Mouse (Mus musculus) Muller cell, postnatal 12 days (primary cell): ENCODE results near the gene Chrna7.

ENCODE experiments used
- DNase-seq: peaks from one replicate; pipeline ENCODE4 v3.0.0-alpha.2; 2015; ENCODE audit errors: inconsistent ontology term

The Chrna7 gene

GRCm38 (mm10) chr7:63212084-63212723 is at the start of gene Chrna7:
Gene Chrna7 (minus strand): TSS chr7:63212569.
- DNase-seq: peak; percentile 85

- DNase-seq: peak; percentile 0
Measured at GRCm38 (mm10) chr7:63249404-63249803, 37.0 kb upstream of the Chrna7 start.

GRCm38 (mm10) chr7:63237852-63238516 is 25.6 kb upstream of the Chrna7 start:
- DNase-seq: peak; percentile 48

- no peak for DNase-seq
Measured at GRCm38 (mm10) chr7:63225066-63225780, 12.9 kb upstream of the Chrna7 start.

- peak; percentile 27 for DNase-seq
Measured at GRCm38 (mm10) chr7:63211641-63212083, 707 bp downstream of the Chrna7 start.

- DNase-seq: peak; percentile 17
Measured at GRCm38 (mm10) chr7:63209501-63209900, 2.9 kb downstream of the Chrna7 start.

- DNase-seq: no peak
Measured at GRCm38 (mm10) chr7:63207137-63207536, 5.2 kb downstream of the Chrna7 start.

GRCm38 (mm10) chr7:63195560-63195959 is 16.8 kb downstream of the Chrna7 start:
- peak; percentile 51 for DNase-seq

- peak; percentile 24 for DNase-seq
Measured at GRCm38 (mm10) chr7:63189647-63190534, 22.5 kb downstream of the Chrna7 start.

GRCm38 (mm10) chr7:63170063-63170787 is 42.1 kb downstream of the Chrna7 start:
- DNase-seq: no peak

GRCm38 (mm10) chr7:63164617-63165016 is 47.8 kb downstream of the Chrna7 start:
- DNase-seq: no peak

- peak; percentile 58 for DNase-seq
Measured at GRCm38 (mm10) chr7:63162272-63162864, 50.0 kb downstream of the Chrna7 start.

- no peak for DNase-seq
Measured at GRCm38 (mm10) chr7:63153239-63153638, 59.1 kb downstream of the Chrna7 start.

- no peak for DNase-seq
Measured at GRCm38 (mm10) chr7:63148740-63149139, 63.6 kb downstream of the Chrna7 start.

GRCm38 (mm10) chr7:63148321-63148720 is 64.0 kb downstream of the Chrna7 start:
- no peak for DNase-seq

- DNase-seq: no peak
Measured at GRCm38 (mm10) chr7:63122547-63122946, 89.8 kb downstream of the Chrna7 start.

- peak; percentile 87 for DNase-seq
Measured at GRCm38 (mm10) chr7:63113671-63114070, 98.7 kb downstream of the Chrna7 start.

GRCm38 (mm10) chr7:63113252-63113651 is 99.1 kb downstream of the Chrna7 start:
- no peak for DNase-seq

- no peak for DNase-seq
Measured at GRCm38 (mm10) chr7:63109348-63109747, 103.0 kb downstream of the Chrna7 start.

GRCm38 (mm10) chr7:63085954-63086353 is 126.4 kb downstream of the Chrna7 start:
- no peak for DNase-seq
